Mouse (Mus musculus) midbrain, embryonic 13.5 days (tissue): ENCODE results near the gene Pick1. TPM values are rescaled to one million over a fixed set of nuclear protein-coding genes. Genes with fewer than 3 reads are reported as not detected.

ENCODE experiments used
- ATAC-seq: fragments of 200-750 bp; cut with Nextera tagmentation; 2 replicates; pipeline ENCODE4 v1.8.0; 2017; ENCODE audit warnings: mild to moderate bottlenecking, moderate TSS enrichment, moderate library complexity
- H3K27ac ChIP-seq: fragments of 300-500 bp; sonication (generic); 2 replicates; pipeline ENCODE4 v1.5.1; 2015; ENCODE audit warnings: inconsistent platforms, mild to moderate bottlenecking, moderate library complexity
- H3K27me3 ChIP-seq: fragments of 300-500 bp; sonication (generic); 2 replicates; pipeline ENCODE4 v1.6.1; 2015; ENCODE audit warnings: mild to moderate bottlenecking, inconsistent platforms
- H3K36me3 ChIP-seq: fragments of 300-500 bp; sonication (generic); 2 replicates; pipeline ENCODE4 v1.6.1; 2015; ENCODE audit warnings: mild to moderate bottlenecking, inconsistent platforms
- H3K4me1 ChIP-seq: fragments of 300-500 bp; sonication (generic); replicated peaks from 2 replicates; pipeline ENCODE4 v1.6.1; 2015; ENCODE audit warnings: inconsistent platforms
- H3K4me2 ChIP-seq: fragments of 300-500 bp; sonication (generic); replicated peaks from 2 replicates; pipeline ENCODE4 v1.6.1; 2015; ENCODE audit warnings: moderate library complexity, mild to moderate bottlenecking, inconsistent platforms
- H3K4me3 ChIP-seq: fragments of 300-500 bp; sonication (generic); replicated peaks from 2 replicates; pipeline ENCODE4 v1.5.1; 2015; ENCODE audit warnings: mild to moderate bottlenecking, inconsistent platforms
- H3K9ac ChIP-seq: fragments of 300-500 bp; sonication (generic); replicated peaks from 2 replicates; pipeline ENCODE4 v1.6.1; 2015; ENCODE audit warnings: mild to moderate bottlenecking, inconsistent platforms
- H3K9me3 ChIP-seq: fragments of 300-500 bp; sonication (generic); 2 replicates; pipeline ENCODE4 v1.6.1; 2016; ENCODE audit warnings: mild to moderate bottlenecking, inconsistent platforms
- WGBS: fragments of 180-500 bp; shearing (Covaris S2); methylation state at CpG from one replicate; pipeline ENCODE4 v1.1.7; 2015; 5-methylcytosine and 5-hydroxymethylcytosine counted together
- polyA plus RNA-seq: library from polyadenylated mRNA; unstranded; fragments of >200 nt; fragmentation: Nextera tagmentation; extraction: Ambion mirVana; gene quantifications from 2 replicates; pipeline ENCODE4 v1.2.1, GENCODE M21; 2015

The Pick1 gene
- 82.2 and 86.8 TPM in 2 replicates for polyA plus RNA-seq

- Histone ChIP-seq H3K4me2 (peak within 1 kb of the TSS; percentile 96), H3K9me3 (no peaks in the 10 kb centered on the region), H3K4me3 (peak within 1 kb of the TSS; percentile 83), H3K36me3 (peaks cover 27% of the 10 kb centered on the region), H3K9ac (peak within 1 kb of the TSS; percentile 94), H3K4me1 (peaks cover 23% of the 10 kb centered on the region), H3K27me3 (no peaks in the 10 kb centered on the region), H3K27ac (peak within 1 kb of the TSS; percentile 96)
- WGBS: 1% methylated on average over 48 of the region's 51 CpGs
- ATAC-seq: peak; percentile 91
Measured at GRCm38 (mm10) chr15:79229058-79229821, at the start of gene Pick1, which contains the start of gene Gm49486. Gene Pick1 (plus strand): TSS chr15:79229173. Gene Gm49486 (plus strand): TSS chr15:79229391.

GRCm38 (mm10) chr15:79185213-79185612 is 43.8 kb upstream of the Pick1 start:
- WGBS: 93% methylated on average over 10 of the region's 10 CpGs
- no peak overlapping the region for H3K27ac ChIP-seq
- no peak for ATAC-seq
- H3K9me3 ChIP-seq: no peaks in the 10 kb centered on the region
- H3K4me2 ChIP-seq: no peak overlapping the region
- no peaks in the 10 kb centered on the region for H3K27me3 ChIP-seq
- no peaks in the 10 kb centered on the region for H3K4me1 ChIP-seq
- no peak overlapping the region for H3K4me3 ChIP-seq
- no peak overlapping the region for H3K9ac ChIP-seq
- H3K36me3 ChIP-seq: no peaks in the 10 kb centered on the region

- Histone ChIP-seq H3K36me3 (no peaks in the 10 kb centered on the region), H3K4me3 (no peak overlapping the region), H3K9ac (no peak overlapping the region), H3K27me3 (no peaks in the 10 kb centered on the region), H3K27ac (no peak overlapping the region), H3K4me1 (peaks cover 9% of the 10 kb centered on the region), H3K4me2 (no peak overlapping the region), H3K9me3 (no peaks in the 10 kb centered on the region)
- 91% methylated on average over 8 of the region's 8 CpGs for WGBS
- no peak for ATAC-seq
Measured at GRCm38 (mm10) chr15:79187819-79188218, 41.2 kb upstream of the Pick1 start.

- WGBS: 94% methylated on average over 2 of the region's 2 CpGs
- Histone ChIP-seq H3K4me2 (no peak overlapping the region), H3K4me1 (peaks cover 36% of the 10 kb centered on the region), H3K27ac (no peak overlapping the region), H3K4me3 (no peak overlapping the region), H3K27me3 (no peaks in the 10 kb centered on the region), H3K9ac (no peak overlapping the region), H3K9me3 (no peaks in the 10 kb centered on the region), H3K36me3 (no peaks in the 10 kb centered on the region)
- no peak for ATAC-seq
Measured at GRCm38 (mm10) chr15:79191426-79191825, 37.5 kb upstream of the Pick1 start.

- H3K9ac ChIP-seq: no peak overlapping the region
- no peaks in the 10 kb centered on the region for H3K9me3 ChIP-seq
- H3K27me3 ChIP-seq: no peaks in the 10 kb centered on the region
- no peak overlapping the region for H3K4me3 ChIP-seq
- 71% methylated on average over 6 of the region's 6 CpGs for WGBS
- peaks cover 36% of the 10 kb centered on the region for H3K4me1 ChIP-seq
- H3K27ac ChIP-seq: peak overlapping the region; percentile 93
- ATAC-seq: peak; percentile 40; the same call in 1 of the 2 replicates
- no peaks in the 10 kb centered on the region for H3K36me3 ChIP-seq
- peak overlapping the region; percentile 35; the same call in 1 of the 2 replicates for H3K4me2 ChIP-seq
Measured at GRCm38 (mm10) chr15:79192450-79192849, 36.5 kb upstream of the Pick1 start.

GRCm38 (mm10) chr15:79192885-79193845 is 35.8 kb upstream of the Pick1 start:
- H3K4me3 ChIP-seq: no peak overlapping the region
- 0 out of 2 replicates have a peak overlapping the region, but pooled peaks have one; percentile 48 for H3K9ac ChIP-seq
- peak; percentile 84 for ATAC-seq
- H3K4me2 ChIP-seq: peak overlapping the region; percentile 35
- H3K4me1 ChIP-seq: peaks cover 36% of the 10 kb centered on the region
- H3K27me3 ChIP-seq: no peaks in the 10 kb centered on the region
- no peaks in the 10 kb centered on the region for H3K9me3 ChIP-seq
- peak overlapping the region; percentile 93 for H3K27ac ChIP-seq
- H3K36me3 ChIP-seq: no peaks in the 10 kb centered on the region
- 11% methylated on average over 27 of the region's 27 CpGs for WGBS

- Histone ChIP-seq H3K27me3 (no peaks in the 10 kb centered on the region), H3K36me3 (no peaks in the 10 kb centered on the region), H3K27ac (peak overlapping the region; percentile 93), H3K4me1 (peaks cover 36% of the 10 kb centered on the region), H3K9ac (peak overlapping the region; percentile 48), H3K4me2 (no peak overlapping the region), H3K9me3 (no peaks in the 10 kb centered on the region), H3K4me3 (no peak overlapping the region)
- ATAC-seq: peak; percentile 22; the same call in 1 of the 2 replicates
- WGBS: 86% methylated on average over 9 of the region's 9 CpGs
Measured at GRCm38 (mm10) chr15:79194048-79194447, 34.9 kb upstream of the Pick1 start.

GRCm38 (mm10) chr15:79194946-79195345 is 34.0 kb upstream of the Pick1 start:
- no peak overlapping the region for H3K27ac ChIP-seq
- no peak overlapping the region for H3K9ac ChIP-seq
- no peaks in the 10 kb centered on the region for H3K36me3 ChIP-seq
- 69% methylated on average over 2 of the region's 2 CpGs for WGBS
- no peaks in the 10 kb centered on the region for H3K9me3 ChIP-seq
- H3K4me2 ChIP-seq: no peak overlapping the region
- H3K27me3 ChIP-seq: no peaks in the 10 kb centered on the region
- H3K4me1 ChIP-seq: peaks cover 36% of the 10 kb centered on the region
- ATAC-seq: no peak
- no peak overlapping the region for H3K4me3 ChIP-seq

GRCm38 (mm10) chr15:79195492-79195891 is 33.5 kb upstream of the Pick1 start:
- Histone ChIP-seq H3K27me3 (no peaks in the 10 kb centered on the region), H3K4me3 (no peak overlapping the region), H3K9ac (no peak overlapping the region), H3K27ac (no peak overlapping the region), H3K4me1 (peaks cover 36% of the 10 kb centered on the region), H3K36me3 (no peaks in the 10 kb centered on the region), H3K9me3 (no peaks in the 10 kb centered on the region), H3K4me2 (no peak overlapping the region)
- 93% methylated on average over 8 of the region's 8 CpGs for WGBS
- ATAC-seq: no peak

GRCm38 (mm10) chr15:79199390-79199976 is 29.5 kb upstream of the Pick1 start:
- H3K27ac ChIP-seq: no peak overlapping the region
- H3K4me3 ChIP-seq: no peak overlapping the region
- WGBS: 95% methylated on average over 12 of the region's 12 CpGs
- H3K36me3 ChIP-seq: no peaks in the 10 kb centered on the region
- peaks cover 37% of the 10 kb centered on the region for H3K4me1 ChIP-seq
- no peak overlapping the region for H3K9ac ChIP-seq
- no peak overlapping the region for H3K4me2 ChIP-seq
- H3K9me3 ChIP-seq: no peaks in the 10 kb centered on the region
- ATAC-seq: no peak
- H3K27me3 ChIP-seq: no peaks in the 10 kb centered on the region

- Histone ChIP-seq H3K36me3 (no peaks in the 10 kb centered on the region), H3K27ac (peak overlapping the region; percentile 80), H3K4me3 (no peak overlapping the region), H3K27me3 (no peaks in the 10 kb centered on the region), H3K9me3 (no peaks in the 10 kb centered on the region), H3K4me2 (peak overlapping the region; percentile 22), H3K4me1 (peaks cover 27% of the 10 kb centered on the region), H3K9ac (peak overlapping the region; percentile 48; the same call in 1 of the 2 replicates)
- peak; percentile 83 for ATAC-seq
- WGBS: 7% methylated on average over 13 of the region's 13 CpGs
Measured at GRCm38 (mm10) chr15:79201491-79202150, 27.4 kb upstream of the Pick1 start.
